8 mouse cellular contexts compared by ENCODE assay signal in the genomic region with DNA sequence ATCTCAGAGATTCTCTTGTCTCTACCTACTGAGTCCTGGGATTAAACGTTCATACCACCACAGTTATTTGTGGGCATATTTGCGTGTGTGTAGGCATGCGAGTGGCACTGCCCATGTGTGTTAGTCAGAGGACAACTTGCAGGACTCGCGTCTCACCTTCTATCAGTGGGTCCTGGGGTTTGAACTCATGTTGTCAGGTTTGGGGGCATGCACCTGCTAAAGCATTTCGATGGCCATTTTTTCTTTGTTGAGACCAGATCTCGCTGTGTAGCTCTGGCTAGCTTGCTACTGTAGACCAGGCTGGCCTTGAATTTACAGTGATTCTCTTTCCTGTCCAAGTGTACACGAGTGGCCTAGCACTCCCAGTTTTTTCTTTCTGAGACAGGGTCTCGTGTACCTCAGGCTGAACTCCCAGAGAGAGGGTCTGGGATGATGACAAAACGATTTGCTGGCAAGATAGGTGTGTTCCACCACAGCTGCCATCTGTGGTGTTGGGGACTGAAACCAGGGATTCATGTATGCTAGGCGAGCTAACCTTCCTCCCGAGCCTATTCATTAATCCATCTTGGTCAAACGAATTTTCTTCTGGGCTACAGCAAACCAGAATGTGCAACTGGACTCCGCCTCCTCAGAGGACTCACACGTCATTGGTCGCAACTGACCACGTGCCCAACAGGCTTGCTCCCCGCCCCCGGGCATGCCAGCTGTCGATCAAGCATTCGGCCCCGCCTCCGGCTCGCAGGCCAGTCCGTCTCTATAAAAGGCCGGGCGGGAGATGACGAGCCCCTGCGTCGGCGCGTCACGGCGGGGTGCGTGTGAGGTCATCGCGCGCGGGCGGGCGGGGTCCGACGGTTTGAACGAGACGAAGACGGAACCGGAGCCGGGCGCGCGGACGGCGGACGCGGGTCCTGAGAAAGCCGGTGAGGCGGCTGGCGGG. TPM values are rescaled to one million over a fixed set of nuclear protein-coding genes. Genes with fewer than 3 reads are reported as not detected.
DNase-seq lines count a peak whose midpoint lies in the region; ATAC-seq and TF ChIP-seq lines count a peak whose summit lies in the region.

TSS of gene Mapre1 (plus strand) at position 775 of the 937 bp plus-strand sequence.

- H3K9ac ChIP-seq in embryonic facial prominence, embryonic 13.5 days = peak within 1 kb of the TSS; percentile 92
- H3K9ac ChIP-seq in limb, embryonic 12.5 days (replicated peaks) = peak within 1 kb of the TSS; percentile 87
- peak within 1 kb of the TSS; percentile 71 for H3K9ac ChIP-seq in midbrain, embryonic 15.5 days

- H3K4me2 ChIP-seq in embryonic facial prominence, embryonic 13.5 days = peak within 1 kb of the TSS; percentile 76
- peak within 1 kb of the TSS; percentile 84 for H3K4me2 ChIP-seq in limb, embryonic 12.5 days
- H3K4me2 ChIP-seq in midbrain, embryonic 15.5 days = peak within 1 kb of the TSS; percentile 65

- H3K4me3 ChIP-seq in embryonic facial prominence, embryonic 13.5 days = peak within 1 kb of the TSS; percentile 83
- peak within 1 kb of the TSS; percentile 96 for H3K4me3 ChIP-seq in kidney, adult 2 months (ENCODE audit: insufficient read depth, low read depth, low read length)
- H3K4me3 ChIP-seq in limb, embryonic 12.5 days (replicated peaks) = peak within 1 kb of the TSS; percentile 75
- peak within 1 kb of the TSS; percentile 61 for H3K4me3 ChIP-seq in midbrain, embryonic 15.5 days
- peak within 1 kb of the TSS; percentile 75 for H3K4me3 ChIP-seq in spleen, adult 2 months (ENCODE audit: extremely low read depth, insufficient read depth, insufficient read length)

- H3K27ac ChIP-seq in embryonic facial prominence, embryonic 13.5 days = peak within 1 kb of the TSS; percentile 94
- peak within 1 kb of the TSS; percentile 71 for H3K27ac ChIP-seq in kidney, adult 2 months (ENCODE audit: insufficient read depth, low read depth, low read length)
- H3K27ac ChIP-seq in limb, embryonic 12.5 days = peak within 1 kb of the TSS; percentile 93
- H3K27ac ChIP-seq in midbrain, embryonic 15.5 days = peak within 1 kb of the TSS; percentile 92
- H3K27ac ChIP-seq in spleen, adult 2 months (ENCODE audit: insufficient read depth, low read length) = peak within 1 kb of the TSS; percentile 90

- H3K27me3 ChIP-seq in embryonic facial prominence, embryonic 13.5 days = no peaks in the 10 kb centered on the region
- no peaks in the 10 kb centered on the region for H3K27me3 ChIP-seq in kidney, adult 2 months (replicated peaks; ENCODE audit: control insufficient read depth, insufficient read depth, low read length)
- no peaks in the 10 kb centered on the region for H3K27me3 ChIP-seq in limb, embryonic 12.5 days
- H3K27me3 ChIP-seq in midbrain, embryonic 15.5 days (replicated peaks) = no peaks in the 10 kb centered on the region
- H3K27me3 ChIP-seq in spleen, adult 2 months (ENCODE audit: control insufficient read depth, insufficient read depth, low read length) = no peaks in the 10 kb centered on the region

- ATAC-seq in embryonic facial prominence, embryonic 13.5 days (ENCODE audit: insufficient number of reproducible peaks, insufficient read depth, low FRiP score, low TSS enrichment, low read depth) = peak; percentile 95
- peak; percentile 94 for ATAC-seq in limb, embryonic 12.5 days (ENCODE audit: insufficient number of reproducible peaks, insufficient read depth, low FRiP score, low TSS enrichment, low read depth)
- peak; percentile 98 for ATAC-seq in midbrain, embryonic 15.5 days (replicated peaks)

- H3K9me3 ChIP-seq in embryonic facial prominence, embryonic 13.5 days = no peaks in the 10 kb centered on the region
- H3K9me3 ChIP-seq in limb, embryonic 12.5 days = no peaks in the 10 kb centered on the region
- no peaks in the 10 kb centered on the region for H3K9me3 ChIP-seq in midbrain, embryonic 15.5 days

- no peak for TF ChIP-seq CTCF in kidney, adult 2 months (conservative IDR thresholded peaks at IDR 0.05; ENCODE audit: insufficient read depth, insufficient read length, low read depth, low read length)
- TF ChIP-seq CTCF in spleen, adult 2 months (IDR thresholded peaks at IDR 0.05; ENCODE audit: extremely low read depth, insufficient read depth, insufficient read length, insufficient replicate concordance) = no peak

- peak; percentile 99 for DNase-seq in 3134 (ENCODE audit: extremely low read depth, insufficient read length, low spot score)
- DNase-seq in adrenal gland, postnatal 36 days = peak; percentile 100
- peak; percentile 99 to 100 for DNase-seq in heart, adult 18-20 months
- DNase-seq in kidney, adult 2 months = peak; percentile 100
- peak; percentile 96 to 100 for DNase-seq in spleen, adult 2 months (ENCODE audit: low read depth in 1 of 2, low spot score in 2 of 2)

- 10% methylated on average over 58 of the region's 58 CpGs for WGBS in embryonic facial prominence, embryonic 13.5 days
- 11% methylated on average over 58 of the region's 58 CpGs for WGBS in kidney, adult 2 months
- 11% methylated on average over 58 of the region's 58 CpGs for WGBS in limb, embryonic 12.5 days
- 10% methylated on average over 58 of the region's 58 CpGs for WGBS in midbrain, embryonic 15.5 days
- WGBS in spleen, adult 2 months = 11% methylated on average over 58 of the region's 58 CpGs

- no peak for TF ChIP-seq POLR2A in kidney, adult 2 months (IDR thresholded peaks at IDR 0.05; ENCODE audit: low read depth, low read length)
- no peak for TF ChIP-seq POLR2A in spleen, adult 2 months (IDR thresholded peaks at IDR 0.05; ENCODE audit: low read depth, low read length)

- H3K4me1 ChIP-seq in embryonic facial prominence, embryonic 13.5 days = peaks cover 37% of the 10 kb centered on the region
- H3K4me1 ChIP-seq in kidney, adult 2 months (ENCODE audit: control insufficient read depth, insufficient read depth, low read length) = peaks cover 22% of the 10 kb centered on the region
- peaks cover 24% of the 10 kb centered on the region for H3K4me1 ChIP-seq in limb, embryonic 12.5 days (replicated peaks)
- H3K4me1 ChIP-seq in midbrain, embryonic 15.5 days = peaks cover 37% of the 10 kb centered on the region
- H3K4me1 ChIP-seq in spleen, adult 2 months (ENCODE audit: control insufficient read depth, insufficient read depth, insufficient read length) = peaks cover 6% of the 10 kb centered on the region; the same call in 1 of the 2 replicates

- H3K36me3 ChIP-seq in embryonic facial prominence, embryonic 13.5 days = no peaks in the 10 kb centered on the region
- H3K36me3 ChIP-seq in kidney, adult 2 months (ENCODE audit: control insufficient read depth, insufficient read depth, low read length) = no peaks in the 10 kb centered on the region
- no peaks in the 10 kb centered on the region for H3K36me3 ChIP-seq in limb, embryonic 12.5 days
- H3K36me3 ChIP-seq in midbrain, embryonic 15.5 days (replicated peaks) = no peaks in the 10 kb centered on the region
- no peaks in the 10 kb centered on the region for H3K36me3 ChIP-seq in spleen, adult 2 months (ENCODE audit: control insufficient read depth, insufficient read depth, low read length)

RNA-seq across cellular contexts. Expression of gene Mapre1, which starts in this region (rescaled TPM):
- total RNA-seq in adrenal gland, postnatal 36 days (2021) = 100 to 1,000 TPM in 1 of 2 experiments, 10 to 100 TPM in 1; 100.0 to 116 TPM
- 225 and 230 TPM in 2 replicates for polyA plus RNA-seq in embryonic facial prominence, embryonic 13.5 days (2015; fragmentation: Nextera tagmentation; extraction: Ambion mirVana)
- total RNA-seq in heart, adult 18-20 months (2021) = 10 to 100 TPM; 49.6 to 50.9 TPM
- 8.2 and 11.2 TPM in 2 replicates for polyA plus RNA-seq in kidney, adult 2 months (2012; rRNA removed)
- polyA plus RNA-seq in limb, embryonic 12.5 days (2016; fragmentation: Nextera tagmentation; extraction: Ambion mirVana) = 234 and 249 TPM in 2 replicates
- polyA plus RNA-seq in midbrain, embryonic 15.5 days (2015; fragmentation: Nextera tagmentation; extraction: Ambion mirVana) = 333 and 370 TPM in 2 replicates
- polyA plus RNA-seq in spleen, adult 2 months (2012; rRNA removed) = 5.0 and 5.1 TPM in 2 replicates

Comparison
In these comparisons a context has a peak if more than half of its experiments do, and no peak if none do; other contexts are left out.
1. Peak in every context shown above with its lines: DNase-seq, ATAC-seq, H3K4me3 ChIP-seq and H3K27ac ChIP-seq.
2. RNA of gene Mapre1 (polyA plus RNA-seq): 333 to 370 TPM in midbrain, embryonic 15.5 days, 234 to 249 TPM in limb, embryonic 12.5 days and 225 to 230 TPM in embryonic facial prominence, embryonic 13.5 days; 8.2 to 11.2 TPM in kidney, adult 2 months and 5.0 to 5.1 TPM in spleen, adult 2 months; every median in the first group is over 10 times any median in the second.